Mouse (Mus musculus): ENCODE data around the gene Cckar. TPM values are rescaled to one million over a fixed set of nuclear protein-coding genes. Genes with fewer than 3 reads are reported as not detected.

Cckar gene
- polyA plus RNA-seq, 1 experiment from 2014 or later = 0.89 TPM

Other genes with a start within 250 kb of the Cckar start
- gene Rbpj, start 241.6 kb downstream of the Cckar start, polyA plus RNA-seq (2016; fragmentation: Nextera tagmentation; extraction: Ambion mirVana) = 26.2 and 27.0 TPM in 2 replicates
- 30.5 and 36.9 TPM in 2 replicates for gene Tbc1d19, start 101.9 kb upstream of the Cckar start, polyA plus RNA-seq (2016; fragmentation: Nextera tagmentation; extraction: Ambion mirVana)